Mouse (Mus musculus): ENCODE results near the gene Clpp.

DNA sequence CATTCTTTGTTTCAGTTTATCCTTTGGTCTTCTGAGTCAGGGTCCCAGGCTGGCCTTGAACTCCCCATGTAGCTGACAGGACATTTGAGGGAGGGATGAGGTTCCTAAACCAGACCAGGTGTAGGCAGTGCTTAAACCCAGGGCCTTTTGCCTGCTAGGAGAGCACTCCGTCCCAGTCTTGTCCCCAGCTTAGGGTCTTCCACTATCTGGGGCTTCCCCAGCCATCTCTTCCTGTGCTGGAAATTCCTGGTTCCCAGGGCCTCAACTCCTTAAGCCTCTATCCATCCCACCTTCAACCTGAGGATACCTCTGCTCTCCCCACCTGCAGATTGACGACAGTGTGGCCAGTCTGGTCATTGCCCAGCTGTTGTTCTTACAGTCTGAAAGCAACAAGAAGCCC, 861 bp downstream of the Clpp start:
- TF ChIP-seq CTCF (IDR thresholded peaks at IDR 0.05; ENCODE audit: extremely low read depth, insufficient read depth, low read length) (no peak), POLR2A (IDR thresholded peaks at IDR 0.05; ENCODE audit: extremely low read depth, insufficient read depth, low read length) (no peak)
